Mouse (Mus musculus): ENCODE results near the gene D630039A03Rik. TPM values are rescaled to one million over a fixed set of nuclear protein-coding genes. Genes with fewer than 3 reads are reported as not detected.

The D630039A03Rik gene
- polyA plus RNA-seq, 1 experiment from 2014 or later = 0.07 TPM

DNA sequence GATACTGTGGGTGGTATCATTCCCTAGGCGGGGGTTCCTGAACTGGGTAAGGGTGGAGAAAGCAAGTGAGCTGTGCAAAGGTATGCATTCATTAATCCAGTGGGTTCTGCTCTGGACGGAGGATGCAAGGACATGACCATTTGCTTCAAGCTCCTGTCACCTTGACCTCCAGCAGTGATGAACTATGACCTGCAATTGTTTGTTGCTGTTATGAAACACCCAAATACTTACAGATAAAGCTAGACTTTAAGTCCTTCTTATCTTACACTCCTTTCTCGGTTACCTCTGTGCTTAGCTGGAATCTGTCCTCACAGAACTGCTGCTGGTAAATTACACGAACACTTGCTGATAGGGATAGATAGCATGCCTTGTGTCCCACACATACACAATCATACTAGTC, 24.5 kb upstream of the D630039A03Rik start:
- no peak for ATAC-seq (replicated peaks; ENCODE audit: insufficient number of reproducible peaks, low FRiP score, low TSS enrichment)
- 65% methylated on average over 4 of the region's 4 CpGs for WGBS (ENCODE audit: insufficient replicate concordance)

DNA sequence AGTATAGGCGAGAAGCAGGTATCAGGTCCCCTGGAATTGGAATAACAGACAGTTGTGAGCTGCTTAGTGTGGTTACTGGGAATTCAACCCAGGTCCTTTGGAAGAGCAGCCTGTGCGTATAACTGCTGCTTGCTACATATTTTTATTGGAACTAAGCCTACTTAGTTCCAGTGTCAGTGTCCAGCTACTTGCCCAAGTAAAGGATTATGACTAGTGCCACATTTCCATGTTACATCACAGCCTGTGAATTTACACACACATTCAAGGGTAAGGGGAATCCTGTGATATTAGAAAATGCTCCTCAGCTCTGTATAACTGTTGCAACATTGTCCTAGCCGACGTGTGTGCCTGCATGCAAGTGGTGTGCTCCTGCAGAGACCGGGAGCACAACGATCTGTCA, 21.2 kb upstream of the D630039A03Rik start:
- Histone ChIP-seq H3K4me1 (ENCODE audit: control insufficient read depth, insufficient read depth, low read length) (no peaks in the 10 kb centered on the region), H3K9ac (ENCODE audit: low read depth, low read length) (no peak overlapping the region), H3K27ac (ENCODE audit: low read depth, low read length) (no peak overlapping the region), H3K4me3 (ENCODE audit: low read depth, low read length) (no peak overlapping the region), H3K9me3 (replicated peaks; ENCODE audit: control insufficient read depth, low read length) (no peaks in the 10 kb centered on the region), H3K27me3 (ENCODE audit: control insufficient read depth, insufficient read depth, low read length) (no peaks in the 10 kb centered on the region), H3K4me2 (no peak overlapping the region), H3K36me3 (ENCODE audit: control insufficient read depth, insufficient read depth, low read length) (no peaks in the 10 kb centered on the region)
- WGBS (ENCODE audit: insufficient replicate concordance) = 84% methylated on average over 6 of the region's 6 CpGs
- ATAC-seq (replicated peaks; ENCODE audit: insufficient number of reproducible peaks, low FRiP score, low TSS enrichment) = no peak

More for the DNA sequence above, 24.5 kb upstream of the D630039A03Rik start:
- Histone ChIP-seq H3K4me3 (ENCODE audit: low read depth, low read length) (no peak overlapping the region), H3K4me2 (no peak overlapping the region), H3K36me3 (ENCODE audit: control insufficient read depth, insufficient read depth, low read length) (peaks cover 13% of the 10 kb centered on the region), H3K27ac (ENCODE audit: low read depth, low read length) (no peak overlapping the region), H3K9me3 (replicated peaks; ENCODE audit: control insufficient read depth, low read length) (no peaks in the 10 kb centered on the region), H3K4me1 (ENCODE audit: control insufficient read depth, insufficient read depth, low read length) (no peaks in the 10 kb centered on the region), H3K9ac (ENCODE audit: low read depth, low read length) (no peak overlapping the region), H3K27me3 (ENCODE audit: control insufficient read depth, insufficient read depth, low read length) (no peaks in the 10 kb centered on the region)

DNA sequence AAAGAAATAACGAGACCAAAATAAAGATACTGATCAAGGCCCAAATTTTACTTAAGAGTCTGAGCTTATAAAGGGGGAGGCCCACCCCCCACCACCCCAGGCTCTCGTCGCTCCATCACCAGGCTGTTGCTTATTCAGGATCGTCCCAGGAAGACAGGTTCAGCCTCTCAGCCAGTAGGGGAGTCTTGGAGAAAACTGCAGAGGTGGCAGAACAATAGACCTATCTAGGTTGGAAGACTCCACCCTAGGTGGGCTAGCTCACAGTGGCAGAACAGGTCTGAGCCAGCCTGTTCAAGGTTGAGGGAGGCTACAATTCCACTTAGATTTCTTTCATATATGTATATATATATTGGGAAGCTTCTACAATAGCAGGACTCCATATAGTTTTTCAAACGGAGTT, 18.1 kb upstream of the D630039A03Rik start:
- no peak overlapping the region for H3K4me3 ChIP-seq (ENCODE audit: low read depth, low read length)
- no peak overlapping the region for H3K27ac ChIP-seq (ENCODE audit: low read depth, low read length)
- H3K4me2 ChIP-seq = no peak overlapping the region
- no peaks in the 10 kb centered on the region for H3K9me3 ChIP-seq (replicated peaks; ENCODE audit: control insufficient read depth, low read length)
- no peaks in the 10 kb centered on the region for H3K4me1 ChIP-seq (ENCODE audit: control insufficient read depth, insufficient read depth, low read length)
- ATAC-seq (replicated peaks; ENCODE audit: insufficient number of reproducible peaks, low FRiP score, low TSS enrichment) = no peak
- WGBS (ENCODE audit: insufficient replicate concordance) = 62% methylated on average over 5 of the region's 5 CpGs
- H3K36me3 ChIP-seq (ENCODE audit: control insufficient read depth, insufficient read depth, low read length) = no peaks in the 10 kb centered on the region
- no peak overlapping the region for H3K9ac ChIP-seq (ENCODE audit: low read depth, low read length)
- H3K27me3 ChIP-seq (ENCODE audit: control insufficient read depth, insufficient read depth, low read length) = no peaks in the 10 kb centered on the region

DNA sequence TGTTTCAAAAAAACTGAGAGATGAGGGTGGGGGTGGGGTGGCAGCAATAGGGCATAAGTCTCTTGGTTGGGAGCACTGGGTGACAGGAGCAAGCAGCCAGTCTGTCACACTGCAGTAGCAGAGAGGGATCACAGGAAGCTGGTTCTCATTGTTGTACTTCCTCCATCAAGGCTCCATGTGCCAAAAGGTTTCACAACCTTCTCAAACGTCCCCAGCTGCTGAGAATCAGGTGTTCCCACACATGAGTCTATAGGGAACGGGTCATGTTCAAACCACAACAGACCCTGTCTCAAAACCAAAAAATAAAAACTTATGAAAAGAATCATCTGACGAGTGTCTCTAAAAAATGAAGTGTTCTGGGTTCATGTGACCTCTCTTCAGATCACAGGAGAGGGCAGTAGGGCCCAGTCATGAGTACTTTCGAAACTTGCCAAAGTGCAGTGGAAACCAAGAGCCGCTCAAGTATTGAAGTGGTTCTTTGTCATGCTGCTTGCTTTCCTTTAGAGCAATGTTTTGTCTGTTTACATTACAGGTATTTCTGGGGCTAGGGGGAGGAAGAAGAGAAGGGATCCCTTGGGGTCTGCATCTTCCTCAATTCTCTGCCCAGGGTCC, 14.6 kb upstream of the D630039A03Rik start:
- H3K9me3 ChIP-seq (replicated peaks; ENCODE audit: control insufficient read depth, low read length) = no peaks in the 10 kb centered on the region
- no peak for ATAC-seq (replicated peaks; ENCODE audit: insufficient number of reproducible peaks, low FRiP score, low TSS enrichment)
- H3K9ac ChIP-seq (ENCODE audit: low read depth, low read length) = no peak overlapping the region
- H3K4me3 ChIP-seq (ENCODE audit: low read depth, low read length) = no peak overlapping the region
- no peaks in the 10 kb centered on the region for H3K4me1 ChIP-seq (ENCODE audit: control insufficient read depth, insufficient read depth, low read length)
- H3K27me3 ChIP-seq (ENCODE audit: control insufficient read depth, insufficient read depth, low read length) = no peaks in the 10 kb centered on the region
- H3K4me2 ChIP-seq = no peak overlapping the region
- H3K36me3 ChIP-seq (ENCODE audit: control insufficient read depth, insufficient read depth, low read length) = no peaks in the 10 kb centered on the region
- 68% methylated on average over 5 of the region's 5 CpGs for WGBS (ENCODE audit: insufficient replicate concordance)
- H3K27ac ChIP-seq (ENCODE audit: low read depth, low read length) = no peak overlapping the region

DNA sequence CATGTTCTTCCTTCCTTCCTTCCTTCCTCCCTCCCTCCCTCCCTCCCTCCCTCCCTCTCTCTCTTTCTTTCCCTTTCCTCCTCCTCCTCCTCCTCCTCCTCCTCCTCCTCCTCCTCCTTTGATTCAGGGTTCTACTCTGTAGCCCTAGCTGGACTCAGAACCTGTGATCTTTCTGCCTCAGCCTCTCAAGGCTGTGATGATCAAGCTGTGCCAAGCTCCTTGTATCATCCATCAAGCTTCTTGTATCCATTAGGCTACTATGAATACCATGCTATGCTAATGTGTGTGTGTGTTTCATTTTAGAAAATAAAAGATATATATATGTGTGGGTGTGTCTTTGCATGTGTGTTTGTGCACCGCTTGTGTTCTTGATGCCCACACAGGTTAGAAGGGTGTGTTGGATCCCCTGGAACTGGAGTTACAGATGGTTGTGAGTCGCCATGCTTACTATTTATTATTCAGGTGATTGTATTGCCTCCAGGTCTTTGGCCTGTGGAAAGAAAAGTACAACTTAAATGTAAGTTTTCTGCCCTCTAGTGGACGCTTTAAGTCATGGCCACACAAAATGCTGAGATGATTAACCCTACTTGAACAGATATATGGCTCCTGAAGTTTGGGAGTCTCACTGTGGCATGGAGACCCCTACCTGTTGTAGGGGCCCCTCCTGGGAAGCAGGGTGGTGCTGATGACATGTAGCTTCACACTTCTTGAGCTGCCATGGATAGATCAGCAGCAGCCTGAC, 11.5 kb upstream of the D630039A03Rik start:
- H3K27me3 ChIP-seq (ENCODE audit: control insufficient read depth, insufficient read depth, low read length) = no peaks in the 10 kb centered on the region
- H3K36me3 ChIP-seq (ENCODE audit: control insufficient read depth, insufficient read depth, low read length) = no peaks in the 10 kb centered on the region
- H3K4me3 ChIP-seq (ENCODE audit: low read depth, low read length) = no peak overlapping the region
- ATAC-seq (replicated peaks; ENCODE audit: insufficient number of reproducible peaks, low FRiP score, low TSS enrichment) = no peak
- H3K9ac ChIP-seq (ENCODE audit: low read depth, low read length) = no peak overlapping the region
- no peaks in the 10 kb centered on the region for H3K9me3 ChIP-seq (replicated peaks; ENCODE audit: control insufficient read depth, low read length)
- 28% methylated on average over 3 of the region's 3 CpGs for WGBS (ENCODE audit: insufficient replicate concordance)
- no peak overlapping the region for H3K27ac ChIP-seq (ENCODE audit: low read depth, low read length)
- no peak overlapping the region for H3K4me2 ChIP-seq
- H3K4me1 ChIP-seq (ENCODE audit: control insufficient read depth, insufficient read depth, low read length) = no peaks in the 10 kb centered on the region

DNA sequence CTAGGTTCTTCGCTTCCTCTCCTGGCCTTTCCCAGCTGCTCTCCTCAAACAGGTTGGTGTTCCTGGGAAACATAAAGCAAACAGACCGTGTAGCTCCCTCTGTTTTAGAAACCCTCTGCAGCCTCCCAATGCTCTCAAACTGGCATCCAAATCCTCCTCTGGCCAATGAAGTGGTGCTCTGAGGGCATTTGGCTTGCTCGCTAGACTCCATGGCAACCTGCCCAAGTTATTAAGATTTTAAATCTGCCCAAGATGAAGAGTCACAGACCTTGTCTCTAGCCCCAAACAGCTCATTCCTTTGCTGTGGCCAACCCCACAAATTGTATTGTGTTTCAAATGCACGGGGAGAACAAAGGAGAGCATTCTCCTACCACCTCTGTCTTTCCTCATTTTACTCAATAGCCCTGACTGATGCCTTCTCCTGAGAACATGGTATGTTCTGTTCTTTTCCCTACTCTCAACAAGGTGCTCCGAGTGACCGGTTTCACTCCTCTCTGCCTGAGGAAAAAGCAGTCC, 8.5 kb upstream of the D630039A03Rik start:
- Histone ChIP-seq H3K4me2 (no peak overlapping the region), H3K36me3 (ENCODE audit: control insufficient read depth, insufficient read depth, low read length) (no peaks in the 10 kb centered on the region), H3K4me3 (ENCODE audit: low read depth, low read length) (no peak overlapping the region), H3K27ac (ENCODE audit: low read depth, low read length) (no peak overlapping the region), H3K27me3 (ENCODE audit: control insufficient read depth, insufficient read depth, low read length) (no peaks in the 10 kb centered on the region), H3K4me1 (ENCODE audit: control insufficient read depth, insufficient read depth, low read length) (no peaks in the 10 kb centered on the region; the same call in 1 of the 2 replicates), H3K9ac (ENCODE audit: low read depth, low read length) (no peak overlapping the region), H3K9me3 (replicated peaks; ENCODE audit: control insufficient read depth, low read length) (no peaks in the 10 kb centered on the region)
- 75% methylated on average over 6 of the region's 6 CpGs for WGBS (ENCODE audit: insufficient replicate concordance)
- no peak for ATAC-seq (replicated peaks; ENCODE audit: insufficient number of reproducible peaks, low FRiP score, low TSS enrichment)

DNA sequence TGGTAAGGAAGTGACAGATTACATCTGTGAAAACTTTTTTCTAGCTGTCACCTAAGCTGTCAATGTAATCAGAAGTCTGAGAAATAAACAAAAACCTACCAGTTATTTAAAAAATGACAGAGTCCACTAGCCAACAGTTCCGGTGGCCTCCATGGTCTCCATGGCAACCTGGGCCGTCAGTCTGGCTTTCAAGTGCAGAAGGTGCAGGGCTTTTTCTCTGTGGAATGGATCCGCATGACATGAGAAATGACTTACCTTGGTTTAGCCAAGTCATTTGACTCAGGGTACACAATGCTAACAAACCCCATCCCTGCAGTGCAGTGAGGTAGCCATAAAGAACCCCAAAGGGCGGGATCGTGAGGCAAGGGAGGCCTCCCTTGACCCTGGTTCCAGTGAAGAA, 6.1 kb upstream of the D630039A03Rik start:
- no peak overlapping the region for H3K9ac ChIP-seq (ENCODE audit: low read depth, low read length)
- no peak overlapping the region for H3K27ac ChIP-seq (ENCODE audit: low read depth, low read length)
- H3K4me1 ChIP-seq (ENCODE audit: control insufficient read depth, insufficient read depth, low read length) = no peaks in the 10 kb centered on the region; the same call in 1 of the 2 replicates
- no peaks in the 10 kb centered on the region for H3K9me3 ChIP-seq (replicated peaks; ENCODE audit: control insufficient read depth, low read length)
- no peak for ATAC-seq (replicated peaks; ENCODE audit: insufficient number of reproducible peaks, low FRiP score, low TSS enrichment)
- no peak overlapping the region for H3K4me3 ChIP-seq (ENCODE audit: low read depth, low read length)
- H3K4me2 ChIP-seq = no peak overlapping the region
- 68% methylated on average over 5 of the region's 5 CpGs for WGBS (ENCODE audit: insufficient replicate concordance)
- H3K36me3 ChIP-seq (ENCODE audit: control insufficient read depth, insufficient read depth, low read length) = no peaks in the 10 kb centered on the region
- 0 out of 2 replicates have a peak, but pooled peaks cover 3% of the 10 kb centered on the region for H3K27me3 ChIP-seq (ENCODE audit: control insufficient read depth, insufficient read depth, low read length)

DNA sequence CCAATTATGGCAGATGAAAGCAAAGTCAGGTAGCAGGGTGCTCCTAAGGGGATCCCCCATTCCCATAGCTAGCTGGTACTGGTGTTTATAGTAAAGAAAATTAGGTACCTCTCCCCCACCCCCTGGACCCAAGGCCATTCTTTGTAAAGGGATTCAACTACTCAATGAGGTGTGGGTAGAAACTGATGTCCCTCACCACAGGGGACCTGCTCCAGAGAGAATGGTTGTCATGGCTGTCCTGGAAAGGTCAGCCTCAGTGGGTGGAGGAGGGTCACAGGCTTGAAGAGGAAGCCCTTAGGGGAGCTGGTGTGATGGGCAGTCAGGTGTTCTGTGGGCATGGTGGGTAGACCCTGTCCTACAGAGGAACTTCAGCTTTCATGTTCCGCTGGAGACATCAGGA, 4.4 kb upstream of the D630039A03Rik start:
- H3K4me3 ChIP-seq (ENCODE audit: low read depth, low read length) = no peak overlapping the region
- WGBS (ENCODE audit: insufficient replicate concordance) = 81% methylated on average over 1 of the region's 1 CpGs
- H3K27me3 ChIP-seq (ENCODE audit: control insufficient read depth, insufficient read depth, low read length) = 0 out of 2 replicates have a peak, but pooled peaks cover 3% of the 10 kb centered on the region
- no peak for ATAC-seq (replicated peaks; ENCODE audit: insufficient number of reproducible peaks, low FRiP score, low TSS enrichment)
- no peak overlapping the region for H3K27ac ChIP-seq (ENCODE audit: low read depth, low read length)
- H3K4me1 ChIP-seq (ENCODE audit: control insufficient read depth, insufficient read depth, low read length) = peaks cover 8% of the 10 kb centered on the region
- H3K4me2 ChIP-seq = no peak overlapping the region
- H3K9ac ChIP-seq (ENCODE audit: low read depth, low read length) = no peak overlapping the region
- H3K36me3 ChIP-seq (ENCODE audit: control insufficient read depth, insufficient read depth, low read length) = no peaks in the 10 kb centered on the region
- H3K9me3 ChIP-seq (replicated peaks; ENCODE audit: control insufficient read depth, low read length) = no peaks in the 10 kb centered on the region

Data from heart, embryonic 11.5 days (tissue).